Mouse (Mus musculus) adrenal gland, adult (tissue): ENCODE measurements at regions not wholly inside any gene's neighbourhood (a gene's known extent, or its start where the extent isn't known, plus 50 kb on each side); places are given as distances from the start of the nearest gene placed in this dataset.

Experiments used
- DNase-seq, 2 experiments: peaks; one replicate each; pipeline ENCODE4 v3.0.0; 2022 to 2023; ENCODE audit warnings: low spot score in 1 of 2; ENCODE audit not compliant: inconsistent age in 2 of 2

DNA sequence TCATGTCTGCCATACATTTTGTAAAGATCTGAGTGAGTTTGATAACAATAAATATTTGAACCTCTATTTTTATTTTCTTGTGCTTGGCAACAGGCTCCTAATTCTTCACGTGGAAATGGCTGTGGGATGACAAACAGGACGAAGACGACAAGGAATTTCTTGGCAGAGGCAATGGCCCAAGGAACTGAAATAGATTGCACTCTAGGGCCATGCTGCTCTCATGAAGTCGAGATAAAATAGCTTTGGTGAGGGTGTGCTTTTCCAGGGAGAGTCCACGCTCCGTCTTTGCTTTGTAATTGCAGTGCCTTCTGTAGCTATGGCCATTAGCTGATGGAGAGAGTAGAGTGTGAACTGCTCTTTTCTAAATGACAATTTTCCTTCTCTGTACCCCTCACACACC, 50.9 kb upstream of the 1810046K07Rik start:
- no peak for DNase-seq

DNA sequence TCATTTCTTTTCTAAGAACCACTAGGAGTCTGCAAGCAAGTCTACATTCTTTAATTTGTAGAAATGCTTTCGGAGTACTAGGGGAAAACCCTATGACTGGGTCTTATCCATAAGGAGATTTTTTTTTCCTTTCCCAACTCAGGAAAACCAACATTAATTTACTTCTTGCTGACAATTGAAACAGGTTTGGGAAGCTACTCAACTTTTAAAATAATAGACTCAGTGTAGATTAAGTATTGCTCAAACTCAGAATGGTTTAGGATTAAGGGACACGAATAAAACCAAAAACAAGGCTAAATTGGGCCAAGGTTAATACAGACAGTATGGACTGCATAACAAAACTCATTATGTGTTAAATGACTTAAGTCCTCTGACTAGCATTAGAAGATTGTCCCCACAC, 65.2 kb upstream of the 1810046K07Rik start:
- DNase-seq, result no peak

DNA sequence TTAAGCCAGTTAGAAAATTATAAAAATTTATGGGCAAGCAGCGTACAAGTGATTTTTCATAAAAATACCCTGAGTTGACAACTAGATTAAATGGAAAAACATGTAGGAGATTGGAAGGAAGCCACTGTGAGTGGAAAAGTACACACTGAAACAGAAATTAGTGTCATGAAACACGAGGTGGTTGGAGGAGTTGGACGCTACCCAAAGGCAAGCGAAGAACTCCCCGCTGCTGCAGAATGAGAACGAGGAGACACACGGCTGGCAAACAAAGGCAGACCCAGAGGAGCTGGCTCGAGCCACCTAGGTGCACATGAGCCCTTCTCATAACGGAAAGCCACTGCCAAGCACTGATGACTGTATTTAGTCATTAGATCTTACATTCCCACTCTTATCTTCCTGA, 65.7 kb upstream of the 1810046K07Rik start:
- DNase-seq, result peak; percentile 33 to 62

DNA sequence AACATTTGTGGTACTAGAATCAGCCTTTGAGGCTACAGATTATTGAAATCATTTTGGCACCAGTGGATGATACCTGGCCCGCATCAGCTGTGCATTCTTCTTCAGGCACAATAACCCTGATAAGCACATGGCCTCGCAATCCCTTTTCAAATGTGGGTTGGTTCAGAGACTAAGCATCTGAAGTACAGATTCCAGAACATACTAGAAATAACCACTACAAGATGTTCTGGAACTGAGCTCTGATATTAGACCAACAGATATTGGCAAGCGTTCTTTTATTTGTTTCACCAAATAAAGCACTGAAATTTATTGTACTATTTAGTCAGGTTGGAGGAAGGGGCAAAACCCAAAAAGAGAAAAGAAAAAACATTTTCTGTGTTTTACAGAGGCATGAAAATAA, 68.1 kb upstream of the 1810046K07Rik start:
- no peak for DNase-seq

DNA sequence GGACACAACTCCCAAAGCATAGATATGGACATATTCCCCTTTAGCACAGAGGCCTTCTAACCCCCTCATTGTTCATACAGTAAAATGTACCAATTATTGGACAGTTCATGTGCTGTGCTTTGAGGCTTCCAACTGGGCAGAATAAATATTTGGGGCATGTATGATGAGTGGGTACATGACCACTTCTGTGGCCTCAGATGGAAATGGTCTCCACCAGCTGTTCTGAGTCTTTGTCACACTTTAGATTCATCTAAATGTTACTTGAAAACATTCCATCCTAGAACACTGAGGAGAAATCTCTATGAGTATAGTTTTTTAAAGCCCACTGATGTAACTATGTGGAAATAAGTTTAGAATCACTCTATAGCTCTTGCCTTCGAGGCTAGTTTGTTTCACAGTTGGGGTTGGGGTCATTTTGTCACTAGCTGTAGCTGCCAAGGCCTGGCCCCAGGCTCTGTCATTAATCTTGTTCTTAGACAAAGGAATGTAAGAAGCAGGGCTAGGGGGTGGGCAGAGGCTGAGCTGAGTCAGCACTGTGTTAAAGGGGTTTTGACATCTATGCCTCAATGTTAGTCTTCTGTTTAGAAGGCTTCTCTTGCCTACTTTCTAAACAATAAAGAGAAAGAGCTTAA, 69.0 kb upstream of the 1810046K07Rik start:
- no peak for DNase-seq

DNA sequence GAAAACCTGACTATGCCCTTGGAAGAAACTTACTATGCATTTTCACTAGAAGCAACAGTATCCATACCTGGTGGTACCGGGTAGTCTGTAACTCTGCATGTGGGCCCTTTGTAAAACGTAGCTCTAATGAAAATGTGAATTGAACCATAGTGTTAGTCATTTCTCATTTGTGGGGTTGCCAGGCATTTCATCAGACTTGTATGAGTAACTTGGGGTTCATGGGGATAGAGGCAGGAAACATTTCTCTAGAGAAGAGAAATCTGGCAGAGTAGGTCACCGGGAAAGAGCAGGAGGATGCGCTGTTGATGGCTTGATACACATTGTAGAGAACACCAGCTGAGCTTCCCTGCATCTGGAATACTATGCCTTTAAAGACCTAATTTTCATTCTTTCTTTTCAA, 70.2 kb upstream of the 1810046K07Rik start:
- no peak for DNase-seq

DNA sequence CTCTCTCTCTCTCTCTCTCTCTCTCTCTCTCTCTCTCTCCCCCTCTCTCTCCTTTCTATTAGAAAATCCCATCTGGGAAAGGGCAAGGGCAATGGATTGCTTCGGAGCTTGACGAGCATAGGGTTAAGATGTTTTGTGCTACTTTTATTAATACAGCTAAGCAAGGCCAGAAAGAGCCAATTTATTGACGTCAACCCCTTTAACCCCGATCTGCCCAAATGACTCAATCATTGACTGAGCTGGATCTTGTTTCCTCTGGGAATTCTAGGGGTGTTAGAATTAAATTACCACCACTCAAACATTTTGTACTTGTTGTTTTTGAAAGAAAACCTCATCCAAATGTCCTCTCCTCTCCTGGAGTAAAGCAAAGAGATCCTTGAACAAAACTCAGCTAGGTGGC, 70.6 kb upstream of the 1810046K07Rik start:
- DNase-seq, result no peak

DNA sequence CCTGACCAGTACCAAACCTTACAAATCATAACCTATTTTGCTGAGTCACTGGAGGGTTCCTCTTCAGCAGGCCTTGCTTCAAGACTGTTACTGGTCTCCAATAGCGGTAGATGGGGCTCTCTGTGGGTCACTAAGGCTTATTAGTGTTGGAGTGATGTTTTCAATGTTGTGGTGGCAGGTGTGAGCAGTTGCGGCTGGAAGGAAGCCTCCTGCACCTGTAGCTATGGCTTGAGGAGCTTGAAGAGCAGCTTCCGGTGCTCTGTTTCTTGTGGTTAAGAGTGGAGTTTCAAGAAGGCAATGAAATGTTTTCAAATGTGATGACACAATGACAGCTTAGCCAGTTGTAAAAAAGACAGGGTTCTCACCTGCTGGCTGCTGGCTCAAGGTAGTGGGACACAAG, 73.1 kb upstream of the 1810046K07Rik start:
- DNase-seq, result no peak

DNA sequence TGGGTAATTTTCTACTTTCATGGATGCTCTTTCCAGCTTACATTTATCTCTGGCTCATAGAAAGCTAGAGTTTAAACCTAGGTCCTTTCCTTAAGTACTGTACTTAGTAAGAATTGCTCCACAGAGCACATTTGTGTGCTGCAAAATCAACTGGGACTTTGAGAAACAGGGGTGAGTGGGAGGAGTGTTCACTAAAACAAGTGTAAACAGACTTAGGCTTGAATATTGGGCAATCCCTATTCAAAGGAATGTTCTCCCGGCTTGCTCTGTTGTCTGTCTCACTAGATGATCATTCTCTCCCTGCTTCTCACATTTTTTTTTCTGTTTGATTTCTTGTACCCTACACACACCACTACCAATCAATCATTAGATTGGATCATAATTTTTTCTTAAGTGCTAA, 79.3 kb upstream of the 1810046K07Rik start:
- DNase-seq, result no peak

DNA sequence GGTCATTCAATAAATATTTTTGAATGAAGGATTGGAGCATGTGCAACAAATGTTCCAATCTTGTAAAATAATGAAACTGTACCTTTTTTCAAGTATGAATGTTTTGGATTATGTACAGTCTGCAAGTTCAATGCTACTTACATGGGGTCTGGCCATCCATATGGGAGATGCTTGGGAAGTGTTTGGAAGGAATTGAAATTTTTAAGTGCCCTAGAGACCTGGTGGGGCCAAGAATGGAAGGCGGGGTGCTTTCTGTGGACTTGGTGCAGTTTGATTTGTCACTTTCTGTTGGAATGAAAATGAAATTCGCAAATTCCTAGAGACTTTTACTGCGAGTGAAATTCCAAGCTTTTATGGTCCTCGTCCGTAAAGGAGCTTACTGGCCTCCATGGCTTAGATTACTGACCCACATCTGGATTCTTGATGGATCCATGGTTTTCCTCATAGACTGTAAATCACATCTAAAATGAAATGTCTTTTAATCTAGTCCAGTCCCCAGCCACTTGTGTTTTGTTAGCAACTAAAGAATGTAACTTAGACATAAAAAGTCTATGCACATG, 90.3 kb upstream of the 1810046K07Rik start:
- DNase-seq, result no peak

DNA sequence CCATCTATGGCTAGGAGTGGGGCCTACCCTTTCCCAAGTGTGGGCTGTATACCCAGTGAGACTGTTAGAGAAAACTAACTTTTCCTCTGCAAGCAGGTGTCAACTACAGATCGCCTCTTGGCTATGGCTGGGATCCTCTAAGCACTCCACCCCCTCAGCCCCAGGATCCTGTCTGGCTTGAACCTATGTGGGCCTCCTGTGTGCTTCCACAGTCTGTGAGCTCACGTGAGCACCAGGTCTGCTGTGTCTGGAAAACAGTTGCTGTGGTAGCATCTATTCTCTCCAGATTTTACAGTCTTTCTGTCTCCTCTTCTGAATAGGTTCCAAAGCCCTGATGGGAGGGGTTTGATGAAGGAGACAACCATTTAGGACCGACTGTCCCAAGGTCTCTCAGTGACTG, 93.8 kb upstream of the 1810046K07Rik start:
- DNase-seq, result no peak

DNA sequence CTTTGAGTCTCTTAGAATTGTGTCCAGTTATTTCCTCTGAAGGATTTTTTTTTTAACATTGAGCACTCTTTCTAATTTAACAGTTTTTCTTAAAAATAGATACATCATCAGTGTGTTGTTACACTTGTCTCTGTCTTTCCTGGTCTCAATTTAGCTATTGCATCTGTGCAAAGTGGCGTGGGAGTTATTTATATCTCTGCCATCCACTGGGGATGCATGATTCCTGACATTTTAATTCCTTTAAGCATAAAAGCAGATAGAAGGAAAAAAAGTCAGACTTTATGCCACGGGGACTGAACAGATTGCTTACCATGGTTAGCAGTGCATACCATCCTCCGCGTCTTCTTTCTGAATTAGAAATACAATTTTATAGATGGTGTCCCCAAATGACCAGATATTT, 94.6 kb upstream of the 1810046K07Rik start:
- no peak for DNase-seq

DNA sequence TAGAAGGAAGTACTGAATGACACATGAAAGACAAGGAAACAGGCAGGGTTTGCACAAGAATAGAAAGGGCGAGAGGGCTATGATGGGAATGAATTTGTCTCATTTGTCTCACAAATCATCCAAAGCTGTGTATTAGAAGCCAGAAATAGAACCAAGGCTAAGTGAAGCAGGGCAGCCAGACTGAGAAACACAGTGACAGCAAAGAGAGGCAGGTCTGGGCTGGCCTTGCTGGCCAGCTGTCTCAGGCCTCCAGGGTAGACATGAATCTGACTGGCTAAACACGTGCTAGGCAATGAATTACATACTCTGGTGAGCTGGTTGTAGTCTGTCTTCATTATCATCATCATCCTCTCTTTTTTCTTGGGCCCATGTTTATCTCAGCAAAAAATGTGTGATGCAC, 101.7 kb upstream of the 1810046K07Rik start:
- peak; percentile 29 to 80 for DNase-seq

DNA sequence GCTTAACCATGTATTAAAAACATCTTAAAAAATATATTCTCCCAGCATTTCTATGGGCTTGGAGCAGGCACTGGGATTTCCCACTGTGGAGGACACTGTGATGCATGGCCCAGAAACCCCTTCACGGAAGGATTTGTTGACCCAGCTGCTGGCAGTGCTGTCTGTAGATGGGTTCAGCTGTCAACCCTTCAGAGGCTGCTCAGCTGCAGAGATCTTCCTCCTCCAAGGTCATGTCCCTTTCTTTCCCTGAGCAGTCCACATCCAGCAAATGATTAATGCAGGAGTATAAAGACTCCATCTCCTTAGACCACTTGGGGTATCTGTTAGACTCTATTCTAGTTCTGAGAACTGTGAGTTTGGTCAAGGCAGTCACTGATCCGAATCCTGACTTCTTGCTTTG, 108.4 kb upstream of the 1810046K07Rik start:
- no peak for DNase-seq

DNA sequence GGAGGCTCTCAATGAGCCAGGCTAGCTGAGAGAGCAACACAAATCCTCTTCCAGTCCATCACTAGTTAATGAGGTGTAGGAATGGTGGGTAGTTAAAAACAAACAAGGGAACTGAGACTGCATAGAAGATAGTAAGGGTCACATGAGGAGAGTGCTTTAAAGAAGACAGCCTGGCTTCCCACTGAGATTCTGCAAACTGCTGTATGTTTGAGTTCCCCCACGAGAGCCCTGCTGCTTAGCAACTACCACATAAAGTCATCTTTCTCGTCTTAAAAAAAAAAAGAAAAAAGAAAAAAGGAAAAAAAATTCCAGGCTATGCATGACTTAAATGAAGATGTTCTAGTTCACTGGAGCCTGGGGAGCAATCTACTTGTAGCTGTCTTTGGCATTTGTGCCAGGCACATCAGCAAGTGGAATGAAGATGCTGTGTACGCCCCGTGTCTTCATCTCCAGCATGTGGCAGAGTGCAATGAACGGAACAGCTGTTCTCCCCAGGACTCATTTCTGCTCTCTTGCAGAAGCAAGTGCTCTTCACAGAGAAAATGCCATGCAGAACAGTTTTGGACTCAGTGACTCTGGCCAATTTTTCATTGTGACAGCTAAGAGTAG, 113.2 kb upstream of the 1810046K07Rik start:
- no peak for DNase-seq

DNA sequence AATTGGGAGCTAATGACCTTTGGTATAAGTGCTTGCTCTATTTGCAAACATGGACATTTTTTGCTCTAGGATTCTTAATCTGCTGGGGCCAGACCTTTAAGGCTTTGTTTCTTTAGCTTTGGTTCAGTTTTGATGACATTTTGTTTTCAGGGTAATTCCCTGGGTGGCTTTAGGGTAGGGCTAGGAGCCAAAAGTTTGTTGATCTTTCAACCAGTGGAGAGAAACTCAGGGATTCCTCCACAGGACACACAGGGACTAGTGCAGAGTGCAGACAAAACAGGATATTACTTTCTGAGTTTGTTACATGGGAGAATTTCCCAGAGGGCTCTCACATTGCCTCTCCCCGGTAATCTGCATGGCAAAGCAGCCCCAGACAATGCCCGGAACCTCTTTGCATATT, 127.0 kb upstream of the 1810046K07Rik start:
- no peak for DNase-seq

DNA sequence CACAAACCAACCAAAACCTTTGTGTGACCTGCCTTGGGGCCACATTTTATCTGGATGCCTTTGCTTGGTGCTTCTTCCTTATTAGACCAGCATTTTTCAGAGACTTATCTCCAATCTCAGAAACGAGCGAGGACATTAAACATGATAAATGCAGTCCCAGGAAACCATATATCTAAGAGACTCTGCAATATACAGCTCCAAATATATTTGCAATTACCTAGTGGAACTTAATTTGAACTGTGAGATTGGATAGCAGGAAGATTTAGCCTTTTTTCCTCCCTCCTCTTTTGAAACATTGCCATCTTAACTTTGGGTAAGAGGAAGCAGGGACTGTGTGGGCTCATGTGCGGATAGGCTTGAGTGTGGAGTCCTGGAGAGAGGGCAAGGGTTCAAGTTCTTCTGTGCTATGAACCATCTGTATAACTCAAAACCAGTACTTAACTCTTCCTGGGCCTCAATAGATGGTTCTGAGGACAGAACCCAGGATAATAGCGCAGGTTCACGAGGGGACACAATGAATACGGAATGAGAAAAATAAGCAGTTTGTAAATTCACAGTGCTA, 133.8 kb upstream of the 1810046K07Rik start:
- no peak for DNase-seq

DNA sequence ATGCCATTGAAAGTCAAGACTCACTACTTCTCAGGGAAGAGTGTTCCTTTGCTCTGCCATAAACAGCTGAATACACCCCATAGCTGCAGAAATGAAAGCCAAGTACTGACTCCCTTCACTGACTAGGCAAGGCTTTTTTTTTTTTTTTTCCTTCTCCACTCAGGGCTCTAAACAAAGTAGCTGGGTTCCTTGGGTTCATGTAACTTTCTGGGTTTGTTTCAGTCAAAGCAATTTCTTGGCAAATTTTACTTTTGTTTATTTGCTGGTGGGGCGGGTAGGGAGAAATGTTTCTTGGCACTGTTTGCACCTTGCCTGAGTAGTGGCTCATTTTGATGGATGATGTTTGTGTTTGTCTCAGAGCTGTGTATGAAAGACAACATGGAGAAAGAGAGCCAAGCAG, 141.3 kb upstream of the 1810046K07Rik start:
- no peak for DNase-seq

DNA sequence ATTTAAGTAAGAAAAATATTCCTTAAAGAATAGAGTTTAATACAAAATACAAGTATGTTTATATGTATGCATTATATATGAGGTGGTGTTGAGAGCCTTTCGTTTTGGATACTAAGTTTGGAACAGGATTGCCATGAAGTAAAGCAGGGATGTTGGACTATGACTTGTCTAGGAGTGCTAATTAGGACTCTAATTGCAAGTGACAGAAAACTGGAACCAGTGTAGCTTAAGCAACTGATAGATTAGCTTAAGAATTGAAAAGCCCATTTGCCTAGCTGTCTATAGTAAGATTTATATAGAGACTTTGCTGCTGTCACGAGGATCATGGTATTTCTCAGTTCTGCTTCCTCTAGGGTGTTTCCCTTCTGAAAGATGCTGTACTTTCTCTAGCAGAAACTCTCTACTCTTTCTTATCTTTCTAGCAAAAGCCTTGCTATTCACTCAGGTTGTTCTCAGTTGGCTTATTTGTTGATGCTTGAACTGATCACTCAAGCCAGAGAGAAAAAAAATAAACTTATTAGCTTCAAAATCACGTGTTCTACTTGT, 147.9 kb upstream of the 1810046K07Rik start:
- DNase-seq, result no peak

DNA sequence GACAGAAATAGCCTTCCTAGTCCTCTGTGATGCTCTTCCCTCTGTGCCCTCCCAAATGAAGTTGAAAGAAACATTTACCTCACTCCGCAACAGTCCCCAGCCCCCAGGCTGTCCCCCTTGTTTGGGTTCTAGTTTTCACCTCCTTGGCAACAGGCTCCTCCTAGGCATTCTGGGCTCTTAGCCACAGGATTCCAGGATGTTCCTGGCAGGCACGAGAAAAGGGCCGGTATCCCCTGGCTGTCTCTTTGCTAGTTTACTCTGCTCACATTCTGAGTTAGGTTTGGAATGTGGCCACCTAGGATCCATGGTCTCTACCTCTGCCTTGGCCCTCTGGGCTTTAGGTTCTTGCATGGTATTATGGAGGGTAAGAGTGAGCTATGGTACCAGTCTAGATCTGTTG, 159.1 kb upstream of the 1810046K07Rik start:
- DNase-seq, result no peak

DNA sequence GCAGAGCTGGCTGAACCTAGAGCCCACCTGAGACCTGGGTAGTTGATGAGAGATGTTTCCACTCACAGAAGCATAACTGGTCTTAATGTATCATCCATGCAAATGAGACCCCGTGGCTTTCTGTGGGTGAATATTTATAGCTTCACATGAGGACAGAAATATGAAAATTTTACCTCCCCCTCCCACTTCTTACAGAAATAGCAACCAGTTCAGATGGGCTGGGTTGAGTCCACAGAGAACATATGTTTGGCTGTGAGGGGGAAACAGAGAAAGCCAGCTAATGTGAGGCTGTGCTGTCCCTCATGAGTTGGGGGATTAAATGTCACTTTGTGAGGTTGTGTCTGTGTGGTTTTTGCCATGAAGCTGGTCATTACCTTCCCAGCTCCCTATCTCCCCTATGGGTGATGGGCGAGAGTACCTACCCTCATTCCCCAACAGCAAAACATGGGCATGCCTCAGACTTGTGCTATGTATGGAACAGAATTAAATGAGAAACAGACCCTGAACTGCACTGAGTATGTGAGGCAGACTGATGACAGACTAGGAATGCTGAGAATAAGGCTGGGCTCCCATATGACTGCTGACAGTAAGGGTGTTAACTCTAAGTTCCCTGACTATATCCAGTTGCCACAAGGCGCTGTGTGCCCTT, 178.7 kb upstream of the 1810046K07Rik start:
- DNase-seq, result no peak

DNA sequence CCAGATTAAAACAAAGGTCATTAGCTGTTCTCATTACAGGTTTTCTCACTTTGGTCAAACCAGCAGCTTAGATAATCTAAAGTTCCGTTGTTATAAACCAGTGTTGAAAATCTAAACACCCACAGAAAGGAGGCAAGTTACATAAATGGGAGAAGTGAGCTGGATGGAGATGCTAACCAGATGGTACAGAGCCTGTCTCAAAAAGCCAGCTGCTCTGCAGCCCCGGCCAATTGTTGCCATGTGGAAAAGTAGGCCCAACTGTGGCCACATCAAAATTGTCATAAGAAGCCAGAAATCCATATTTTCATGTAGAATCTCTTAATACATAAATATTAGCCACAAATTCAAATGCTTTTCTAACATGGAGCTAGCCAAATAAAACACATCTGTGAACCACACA, 188.9 kb upstream of the 1810046K07Rik start:
- no peak for DNase-seq
